Mouse (Mus musculus) mouse embryonic stem cell (cell line): ENCODE results near the gene Capn15.

Experiments used
- in situ Hi-C, 2 experiments: fragments of 300-500 bp; cut with MboI; formaldehyde crosslinking; loops; 1 replicate in 1 of 2; 3 replicates in 1 of 2; pipeline ENCODE4 v1.14.3; 2019 to 2020; ENCODE audit warnings: low sequenced_read_pairs in 2 of 2, low pct_unique_long_range_greater_than_20kb in 1 of 2, mixed read lengths in 1 of 2; ENCODE audit not compliant: unreplicated experiment in 1 of 2

Gene Capn15

GRCm38 (mm10) chr17:25943769-25944168 lies 41.8 kb downstream of the Capn15 start:
- in situ Hi-C loops: no loop called here

GRCm38 (mm10) chr17:25943221-25943620 lies 42.4 kb downstream of the Capn15 start:
- in situ Hi-C loops: no loop called here

GRCm38 (mm10) chr17:25942597-25943151 lies 42.9 kb downstream of the Capn15 start:
- in situ Hi-C loops: no loop called here

- in situ Hi-C loops: no loop called here
These were observed 43.9 kb downstream of the Capn15 start for GRCm38 (mm10) chr17:25941511-25942241.

- in situ Hi-C loops: no loop called here
These were observed 51.1 kb downstream of the Capn15 start for GRCm38 (mm10) chr17:25934526-25934925.

GRCm38 (mm10) chr17:25925348-25925747 lies 60.2 kb downstream of the Capn15 start:
- in situ Hi-C loops: no loop called here

GRCm38 (mm10) chr17:25922120-25922519 lies 63.5 kb downstream of the Capn15 start:
- in situ Hi-C loops: no loop called here

- in situ Hi-C loops: no loop called here
These were observed 65.6 kb downstream of the Capn15 start for GRCm38 (mm10) chr17:25919786-25920642.

GRCm38 (mm10) chr17:25919144-25919785 lies 66.3 kb downstream of the Capn15 start, which contains the start of gene Rab40c:
Gene Rab40c, minus strand, starts transcription at chr17:25919727.
- in situ Hi-C loops: no loop called here

GRCm38 (mm10) chr17:25918037-25918750 lies 67.4 kb downstream of the Capn15 start:
- in situ Hi-C loops: no loop called here

- in situ Hi-C loops: no loop called here
These were observed 68.5 kb downstream of the Capn15 start for GRCm38 (mm10) chr17:25916931-25917647.

- in situ Hi-C loops: no loop called here
These were observed 71.3 kb downstream of the Capn15 start for GRCm38 (mm10) chr17:25914295-25914694.

- in situ Hi-C loops: no loop called here
These were observed 71.7 kb downstream of the Capn15 start for GRCm38 (mm10) chr17:25913877-25914275.

- in situ Hi-C loops: no loop called here
These were observed 72.3 kb downstream of the Capn15 start for GRCm38 (mm10) chr17:25913186-25913876.

- in situ Hi-C loops: no loop called here
These were observed 73.8 kb downstream of the Capn15 start for GRCm38 (mm10) chr17:25911816-25912215.
